Mouse (Mus musculus) gastrocnemius, postnatal 10 days (tissue): Measurements from ENCODE around the gene Adamtsl1. TPM values are rescaled to one million over a fixed set of nuclear protein-coding genes. Genes with fewer than 3 reads are reported as not detected.

ENCODE experiments used
- DNase-seq: peaks from one replicate; pipeline ENCODE4 v3.0.0; 2021; ENCODE audit warnings: mixed read lengths
- total RNA-seq, 2 experiments: library from RNA; stranded (reverse); gene quantifications; 2 replicates each; pipeline ENCODE4 v1.2.3; 2021

Adamtsl1 gene
- total RNA-seq, 2 experiments from 2014 or later = 13.2 to 17.6 TPM

DNA sequence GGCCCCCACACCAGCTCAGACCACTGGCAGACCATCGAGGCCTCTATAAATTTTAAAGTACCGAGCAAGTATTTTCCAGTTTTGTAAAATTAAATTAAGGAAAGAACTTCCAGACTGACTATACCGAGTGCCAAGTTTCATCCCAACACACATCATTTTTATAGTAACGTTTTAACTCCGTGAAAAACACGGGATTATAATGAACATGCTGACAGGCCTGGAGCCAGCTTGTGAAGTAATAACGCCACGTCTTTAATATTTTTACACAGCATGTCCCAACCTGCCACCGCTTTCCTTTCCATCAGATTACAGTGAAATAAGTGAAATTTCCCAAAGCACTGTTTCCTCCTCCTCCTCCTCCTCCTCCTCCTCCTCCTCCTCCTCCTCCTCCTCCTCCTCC lies 894.4 kb downstream of the Adamtsl1 start:
- no peak for DNase-seq

DNA sequence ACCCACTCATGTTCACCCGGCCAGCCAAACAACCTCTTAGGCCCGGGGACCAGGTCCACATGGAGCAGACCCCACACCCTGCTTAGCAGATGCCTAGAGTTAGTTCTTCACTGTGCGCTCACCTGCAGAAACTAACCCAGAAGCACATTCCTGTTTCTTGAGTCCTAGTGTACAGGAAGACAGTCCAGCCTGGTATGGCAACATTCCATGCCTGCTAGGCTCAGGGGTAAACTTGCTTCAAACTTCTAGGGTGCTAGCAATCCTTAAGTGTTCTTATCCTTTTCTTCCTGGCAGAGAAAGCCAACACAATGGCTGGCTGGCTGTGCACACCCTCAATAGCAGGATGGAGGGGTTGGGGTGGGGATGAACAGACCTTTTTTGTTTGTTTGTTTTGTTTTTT lies 897.0 kb downstream of the Adamtsl1 start:
- no peak for DNase-seq

DNA sequence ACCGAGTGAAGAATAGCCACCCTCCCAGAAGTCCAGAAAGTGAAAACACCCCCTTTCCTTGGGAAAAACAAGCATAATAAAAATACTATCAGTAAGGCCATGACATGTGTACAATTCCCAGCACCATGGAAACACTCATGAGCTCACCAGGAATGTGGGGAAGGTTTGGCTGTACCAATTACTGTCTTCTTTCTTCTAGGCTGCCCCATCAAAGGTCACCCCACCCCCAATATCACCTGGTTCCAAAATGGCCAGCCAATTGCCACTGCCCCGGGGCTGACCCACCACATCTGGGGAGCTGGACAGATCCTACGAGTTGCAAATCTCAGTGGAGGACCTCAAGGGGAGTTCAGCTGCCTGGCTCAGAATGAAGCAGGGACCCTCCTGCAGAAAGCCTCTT lies 899.4 kb downstream of the Adamtsl1 start:
- DNase-seq = no peak

DNA sequence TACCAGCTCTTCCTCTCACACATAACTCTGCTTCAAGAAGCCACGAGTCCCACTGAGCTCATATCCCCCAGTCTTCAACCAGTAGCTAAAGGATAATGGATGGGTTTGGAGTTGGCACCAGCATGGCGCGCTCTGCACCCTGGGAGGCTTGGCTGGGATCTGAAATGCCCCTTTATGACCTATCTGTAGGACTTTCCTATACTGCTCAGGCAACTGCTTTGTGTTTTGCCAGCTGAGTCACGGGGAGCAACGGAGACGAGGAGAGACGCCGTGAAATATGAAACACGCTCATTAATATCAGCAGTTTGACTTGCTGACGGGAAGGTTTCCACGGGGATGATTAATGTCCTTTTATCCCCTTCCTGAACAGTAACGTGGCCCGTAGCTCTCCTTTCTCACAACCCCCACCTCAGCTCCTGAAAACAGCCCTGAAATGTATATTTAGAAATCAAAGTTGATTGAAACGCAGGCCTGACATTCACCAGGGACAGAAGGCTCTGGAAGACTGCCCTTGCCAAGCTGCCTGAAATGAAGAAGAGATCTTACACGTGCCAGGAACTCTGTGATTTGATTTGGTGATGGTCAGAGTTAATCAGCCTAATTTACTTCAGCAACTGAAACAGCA lies 902.5 kb downstream of the Adamtsl1 start:
- DNase-seq = no peak

DNA sequence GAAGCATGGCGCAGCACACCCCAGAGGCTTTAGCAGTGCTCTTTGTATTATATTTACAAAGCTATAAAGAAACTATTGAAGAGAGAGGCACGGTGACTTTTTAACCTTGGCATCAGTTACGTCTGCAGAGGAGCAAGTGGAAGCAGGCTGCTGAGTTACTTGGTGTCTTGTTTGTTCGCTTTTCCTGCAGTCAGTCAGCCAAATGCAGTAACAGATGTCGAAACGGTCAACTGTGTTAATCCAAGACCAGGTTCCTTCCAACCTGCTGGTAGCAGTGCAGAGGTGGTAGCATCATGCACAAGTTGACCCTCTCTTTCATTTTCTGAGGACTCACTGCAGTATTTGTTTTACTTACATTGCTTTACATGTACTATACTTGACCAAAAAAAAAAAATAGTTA lies 908.6 kb downstream of the Adamtsl1 start:
- DNase-seq = no peak

DNA sequence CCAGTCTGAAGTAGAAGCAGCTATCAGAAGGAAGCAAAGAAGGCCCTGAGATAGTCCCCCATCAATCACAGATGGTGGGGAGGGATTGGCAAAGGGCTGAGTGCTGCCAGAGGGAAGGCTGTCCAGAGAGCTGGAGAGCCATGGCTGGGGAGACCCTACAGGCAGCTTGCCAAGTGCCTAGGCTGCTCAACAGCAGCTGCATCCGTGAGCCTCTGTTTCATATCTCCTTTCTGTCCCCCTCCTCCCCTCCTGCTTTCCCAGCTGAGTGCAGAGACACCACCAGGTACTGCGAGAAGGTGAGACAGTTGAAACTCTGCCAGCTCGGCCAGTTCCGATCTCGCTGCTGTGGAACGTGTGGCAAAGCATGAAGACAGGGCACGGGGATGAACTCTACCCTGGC lies 911.6 kb downstream of the Adamtsl1 start:
- DNase-seq = no peak

DNA sequence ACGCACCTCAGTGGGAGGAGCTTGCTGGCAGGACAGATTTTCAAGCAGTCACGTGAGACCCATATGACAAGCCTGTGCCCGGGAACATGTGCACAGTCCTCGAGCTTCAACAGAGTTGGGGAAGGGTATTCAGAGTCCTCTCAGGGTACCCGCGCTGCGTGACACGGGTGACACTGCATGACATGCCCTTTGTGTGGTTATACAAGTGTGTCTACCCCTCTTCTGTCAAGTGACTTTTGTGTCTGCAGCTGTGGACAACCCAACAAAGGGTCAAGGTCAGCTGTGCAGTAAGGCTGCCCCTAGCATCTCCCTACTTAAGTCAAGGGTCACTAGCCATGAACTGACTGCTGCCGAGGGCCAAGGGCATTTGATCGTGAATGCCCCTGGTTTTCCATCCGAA lies 912.6 kb downstream of the Adamtsl1 start:
- no peak for DNase-seq

DNA sequence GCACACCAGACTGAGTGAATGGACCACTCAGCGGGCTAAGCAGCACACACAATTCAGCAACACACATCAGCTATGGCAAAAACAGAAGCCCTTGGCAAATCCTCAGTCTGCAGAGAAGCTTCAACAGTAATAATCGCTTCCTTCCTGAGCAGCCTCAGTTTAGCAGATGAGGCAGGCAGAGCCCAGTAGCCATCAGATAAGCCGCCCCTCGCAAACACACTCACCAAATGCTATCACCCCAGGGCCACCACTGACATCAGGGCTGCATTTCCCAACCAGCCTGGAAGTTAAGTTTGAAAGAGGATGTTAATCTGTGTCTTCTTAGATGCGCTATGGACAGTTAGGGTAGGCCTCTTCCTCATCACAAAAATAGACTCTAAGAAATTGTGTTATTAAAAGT lies 913.3 kb downstream of the Adamtsl1 start:
- no peak for DNase-seq

DNA sequence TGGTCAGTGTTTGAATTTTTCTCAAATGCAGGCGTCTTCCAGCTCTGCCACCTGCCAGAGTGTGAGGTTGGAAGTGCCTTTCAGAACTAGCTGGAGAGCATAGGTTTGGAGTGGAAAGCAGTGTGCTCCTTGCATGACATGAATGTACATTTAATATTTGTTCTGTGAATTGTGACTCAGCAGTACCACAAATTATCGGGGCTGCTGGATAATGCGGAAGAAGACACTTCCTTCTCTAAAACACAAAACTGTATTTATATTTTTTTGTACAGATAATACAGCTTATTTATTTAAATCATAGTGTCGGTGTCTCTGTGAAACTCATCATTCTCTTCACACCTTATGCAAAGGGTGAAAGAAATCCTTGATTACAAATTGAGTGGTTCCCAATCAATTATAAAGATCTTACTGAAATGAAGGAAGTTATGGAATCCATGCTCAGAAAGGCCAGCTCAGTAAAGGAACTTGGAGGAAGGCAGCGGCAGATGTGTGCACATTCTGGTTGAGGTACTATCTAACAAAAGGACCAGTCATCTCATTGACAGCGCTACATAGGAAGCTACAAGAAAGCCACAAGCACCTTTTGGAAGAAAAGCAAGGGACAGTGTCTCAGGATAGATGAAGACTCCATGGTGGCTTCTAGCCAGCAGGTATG lies 914.2 kb downstream of the Adamtsl1 start:
- DNase-seq = no peak

DNA sequence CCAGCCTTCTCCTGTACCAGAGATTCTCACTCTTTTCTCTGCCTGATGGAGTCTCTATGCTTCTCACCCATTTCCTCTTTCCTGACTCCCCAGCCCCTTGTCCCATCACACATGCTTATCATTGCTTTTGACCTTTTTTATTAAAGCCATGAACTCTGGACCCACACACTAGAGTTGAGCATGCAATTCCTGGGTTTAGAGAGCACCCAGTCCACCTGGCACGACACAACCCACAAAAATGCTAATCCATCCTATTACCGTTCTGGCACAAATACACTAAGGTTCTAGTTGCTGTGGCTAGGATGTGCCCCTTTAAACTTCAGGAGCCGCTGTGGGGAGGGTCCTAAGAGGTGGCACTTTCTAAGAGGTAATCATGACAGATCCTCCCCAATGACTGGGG lies 921.7 kb downstream of the Adamtsl1 start:
- no peak for DNase-seq

DNA sequence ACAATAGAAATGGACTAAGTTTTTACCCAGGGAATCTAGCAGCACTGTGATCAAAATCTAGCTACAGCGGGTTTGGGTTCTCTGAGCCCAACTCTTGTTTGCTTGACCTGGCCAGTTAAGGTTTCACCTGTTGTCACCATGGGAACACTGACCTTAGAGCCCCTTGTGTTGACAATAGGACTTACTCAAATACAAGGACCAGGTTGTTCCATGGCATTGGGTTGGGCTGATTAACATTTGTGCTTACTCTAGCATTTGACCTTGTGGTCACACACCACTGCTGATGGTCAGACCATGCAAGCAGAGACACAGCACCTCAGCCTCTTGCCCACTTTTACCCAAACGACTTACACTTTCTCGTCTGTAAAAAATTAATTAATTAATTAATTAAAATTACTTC lies 922.4 kb downstream of the Adamtsl1 start:
- no peak for DNase-seq

DNA sequence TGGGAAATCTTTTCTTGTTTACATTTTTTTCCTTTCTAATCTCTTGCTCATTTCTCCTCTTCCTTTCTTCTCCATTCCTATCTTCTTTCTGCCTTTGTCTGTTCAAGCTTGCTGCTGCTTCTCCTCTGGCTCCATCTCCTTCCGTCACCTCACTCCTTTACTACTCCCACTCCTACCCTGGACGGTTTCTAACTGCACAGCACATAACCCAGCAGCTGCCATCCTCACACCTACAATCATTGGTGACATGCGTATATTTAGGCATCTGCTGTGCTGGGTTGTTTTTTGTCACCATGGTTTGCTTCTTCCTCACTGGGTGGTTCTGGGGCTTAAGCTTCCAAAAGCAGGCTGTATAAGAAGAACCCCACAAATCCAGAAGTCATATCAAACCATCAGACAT lies 936.5 kb downstream of the Adamtsl1 start:
- DNase-seq = no peak

DNA sequence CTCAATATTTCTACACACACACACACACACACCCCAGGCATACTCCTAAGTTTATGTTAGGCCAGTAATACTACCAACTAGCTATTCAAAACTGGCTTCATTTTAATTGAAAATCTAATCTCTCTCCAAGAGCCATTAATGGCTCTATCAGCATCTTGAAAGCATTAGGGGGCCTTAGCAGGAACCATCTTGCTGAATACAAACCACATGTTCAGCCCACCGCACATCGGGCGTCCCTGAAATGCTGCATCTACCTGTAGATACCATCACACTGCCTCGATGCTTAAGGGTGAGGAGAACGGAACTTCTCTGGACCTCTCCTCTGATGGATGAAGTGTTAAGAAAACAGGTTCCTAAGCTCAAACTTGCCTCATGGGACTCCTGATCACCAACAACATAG lies 950.8 kb downstream of the Adamtsl1 start:
- DNase-seq = no peak
